ENCODE assay signal across 8 mouse cellular contexts in the genomic region with DNA sequence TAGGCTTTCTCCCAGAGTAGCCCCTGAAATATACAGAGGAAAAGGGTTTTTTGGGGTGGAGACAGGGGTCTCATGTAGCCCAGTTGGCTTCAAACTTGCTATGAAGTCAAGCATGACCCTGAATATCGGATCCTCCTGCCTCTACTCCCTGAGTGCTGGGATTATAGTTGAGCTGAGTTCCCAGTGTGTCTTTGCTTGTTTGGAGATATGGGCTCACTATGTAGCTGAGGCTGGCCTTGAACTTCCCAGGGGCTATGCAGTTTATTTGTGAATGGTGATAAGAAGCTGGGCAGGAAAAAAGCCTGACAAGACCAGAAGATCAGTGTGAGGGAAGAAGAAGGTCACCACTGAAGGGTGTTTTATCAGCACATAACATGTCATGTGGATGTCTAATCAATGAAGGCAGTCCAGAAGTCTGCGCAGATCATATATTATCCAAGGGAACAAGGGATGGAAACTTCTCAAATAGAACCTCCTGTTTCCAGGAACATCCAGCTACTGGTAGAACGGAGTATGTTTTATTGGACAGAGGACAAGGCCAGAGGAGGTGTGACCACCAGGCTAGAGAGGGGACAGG. TPM values are rescaled to one million over a fixed set of nuclear protein-coding genes. Genes with fewer than 3 reads are reported as not detected.
A peak's percentile ranks its signal among the peaks of the same experiment; 100 is the strongest.
DNase-seq lines count a peak whose midpoint lies in the region; ATAC-seq lines count a peak whose summit lies in the region.

No protein-coding gene starts in this region.

- no peak for ATAC-seq in heart, embryonic 15.5 days (replicated peaks; ENCODE audit: insufficient number of reproducible peaks, insufficient read depth, low FRiP score, low read depth)
- ATAC-seq in hindbrain, embryonic 15.5 days (ENCODE audit: low FRiP score, low read depth) = no peak
- no peak; the same call in 1 of the 2 replicates for ATAC-seq in midbrain, embryonic 11.5 days (ENCODE audit: low FRiP score)
- no peak for ATAC-seq in cerebellum, adult (ENCODE audit: insufficient number of reproducible peaks, low FRiP score, low TSS enrichment)

- no peaks in the 10 kb centered on the region for H3K36me3 ChIP-seq in heart, embryonic 15.5 days
- H3K36me3 ChIP-seq in hindbrain, embryonic 15.5 days = 0 out of 2 replicates have a peak, but pooled peaks cover 4% of the 10 kb centered on the region
- no peaks in the 10 kb centered on the region for H3K36me3 ChIP-seq in midbrain, embryonic 11.5 days (ENCODE audit: control insufficient read depth, insufficient read depth, low read length)

- peak overlapping the region; percentile 19; the same call in 1 of the 2 replicates for H3K27ac ChIP-seq in heart, embryonic 15.5 days
- H3K27ac ChIP-seq in hindbrain, embryonic 15.5 days (replicated peaks) = 0 out of 2 replicates have a peak overlapping the region, but pooled peaks have one; percentile 18
- no peak overlapping the region for H3K27ac ChIP-seq in midbrain, embryonic 11.5 days (ENCODE audit: low read depth, low read length)

- no peak for DNase-seq in heart, adult 9 months (ENCODE audit: low spot score in 2 of 2)
- peak; percentile 67 for DNase-seq in c-Kit-positive CD71-positive TER-119-positive erythroid progenitor cells, embryonic 14.5 days (ENCODE audit: low spot score)
- DNase-seq in midbrain, embryonic 11.5 days (ENCODE audit: low spot score, missing footprints) = peak; percentile 26
- no peak for DNase-seq in adrenal gland, postnatal 14 days
- DNase-seq in left cerebral cortex, adult 9 months (ENCODE audit: low spot score in 2 of 2) = no peak

- WGBS in heart, embryonic 15.5 days = 72% methylated on average over 3 of the region's 3 CpGs
- 75% methylated on average over 3 of the region's 3 CpGs for WGBS in hindbrain, embryonic 15.5 days
- WGBS in midbrain, embryonic 11.5 days = 75% methylated on average over 3 of the region's 3 CpGs

- no peaks in the 10 kb centered on the region; the same call in 1 of the 2 replicates for H3K9me3 ChIP-seq in heart, embryonic 15.5 days (replicated peaks)
- H3K9me3 ChIP-seq in hindbrain, embryonic 15.5 days = no peaks in the 10 kb centered on the region
- peaks cover 3% of the 10 kb centered on the region; the same call in 1 of the 2 replicates for H3K9me3 ChIP-seq in midbrain, embryonic 11.5 days (ENCODE audit: control insufficient read depth, low read length)

- peak overlapping the region; percentile 69 for H3K4me2 ChIP-seq in heart, embryonic 15.5 days
- peak overlapping the region; percentile 75 for H3K4me2 ChIP-seq in hindbrain, embryonic 15.5 days
- H3K4me2 ChIP-seq in midbrain, embryonic 11.5 days = peak overlapping the region; percentile 40

- peaks cover 10% of the 10 kb centered on the region for H3K4me1 ChIP-seq in heart, embryonic 15.5 days (replicated peaks)
- H3K4me1 ChIP-seq in hindbrain, embryonic 15.5 days (replicated peaks) = peaks cover 8% of the 10 kb centered on the region
- H3K4me1 ChIP-seq in midbrain, embryonic 11.5 days (ENCODE audit: control insufficient read depth, insufficient read depth, low read length) = peaks cover 6% of the 10 kb centered on the region; the same call in 1 of the 2 replicates

- H3K27me3 ChIP-seq in heart, embryonic 15.5 days = no peaks in the 10 kb centered on the region
- no peaks in the 10 kb centered on the region for H3K27me3 ChIP-seq in hindbrain, embryonic 15.5 days
- H3K27me3 ChIP-seq in midbrain, embryonic 11.5 days (ENCODE audit: control insufficient read depth, insufficient read depth, low read length) = no peaks in the 10 kb centered on the region

- peak overlapping the region; percentile 51 for H3K4me3 ChIP-seq in heart, embryonic 15.5 days
- peak overlapping the region; percentile 47 for H3K4me3 ChIP-seq in hindbrain, embryonic 15.5 days
- H3K4me3 ChIP-seq in midbrain, embryonic 11.5 days (ENCODE audit: low read depth, low read length) = peak overlapping the region; percentile 33

- H3K9ac ChIP-seq in heart, embryonic 15.5 days = peak overlapping the region; percentile 52
- peak overlapping the region; percentile 28 for H3K9ac ChIP-seq in hindbrain, embryonic 15.5 days
- H3K9ac ChIP-seq in midbrain, embryonic 11.5 days (ENCODE audit: low read length) = peak overlapping the region; percentile 34

RNA-seq across cellular contexts. Expression of gene Ulk4, which starts 9.4 kb away (rescaled TPM):
- polyA plus RNA-seq in heart, embryonic 15.5 days (2015; fragmentation: Nextera tagmentation; extraction: Ambion mirVana) = 89.3 and 95.4 TPM in 2 replicates
- 75.9 and 94.1 TPM in 2 replicates for polyA plus RNA-seq in hindbrain, embryonic 15.5 days (2015; fragmentation: Nextera tagmentation; extraction: Ambion mirVana)
- polyA plus RNA-seq in midbrain, embryonic 11.5 days (2014; fragmentation: Nextera tagmentation; extraction: Ambion mirVana) = 210 and 216 TPM in 2 replicates
- 1.8 and 2.2 TPM in 2 replicates for total RNA-seq in adrenal gland, postnatal 14 days (2021)

RNA-seq across cellular contexts. Expression of gene Trak1, which starts 10.9 kb away (rescaled TPM):
- 37.0 and 46.4 TPM in 2 replicates for polyA plus RNA-seq in heart, embryonic 15.5 days (2015; fragmentation: Nextera tagmentation; extraction: Ambion mirVana)
- 58.3 and 58.4 TPM in 2 replicates for polyA plus RNA-seq in hindbrain, embryonic 15.5 days (2015; fragmentation: Nextera tagmentation; extraction: Ambion mirVana)
- 19.2 and 20.5 TPM in 2 replicates for polyA plus RNA-seq in midbrain, embryonic 11.5 days (2014; fragmentation: Nextera tagmentation; extraction: Ambion mirVana)
- total RNA-seq in adrenal gland, postnatal 14 days (2021) = 83.1 and 84.0 TPM in 2 replicates

Comparison
In these comparisons a context has a peak if more than half of its experiments do, and no peak if none do; other contexts are left out.
1. DNase-seq: peak in c-Kit-positive CD71-positive TER-119-positive erythroid progenitor cells, embryonic 14.5 days (single experiment) and midbrain, embryonic 11.5 days (single experiment); none in heart, adult 9 months (0 of 2), adrenal gland, postnatal 14 days (single experiment) and left cerebral cortex, adult 9 months (0 of 2).
2. Peak in every context shown above with its lines, with median percentiles within 50 percentile points of each other: H3K4me2 ChIP-seq, H3K4me3 ChIP-seq and H3K9ac ChIP-seq.